Mouse (Mus musculus): ENCODE results near the gene Olfml3. TPM values are rescaled to one million over a fixed set of nuclear protein-coding genes. Genes with fewer than 3 reads are reported as not detected.

Gene Olfml3
- total RNA-seq, 2 experiments from 2014 or later, result 12.7 to 13.3 TPM

DNA sequence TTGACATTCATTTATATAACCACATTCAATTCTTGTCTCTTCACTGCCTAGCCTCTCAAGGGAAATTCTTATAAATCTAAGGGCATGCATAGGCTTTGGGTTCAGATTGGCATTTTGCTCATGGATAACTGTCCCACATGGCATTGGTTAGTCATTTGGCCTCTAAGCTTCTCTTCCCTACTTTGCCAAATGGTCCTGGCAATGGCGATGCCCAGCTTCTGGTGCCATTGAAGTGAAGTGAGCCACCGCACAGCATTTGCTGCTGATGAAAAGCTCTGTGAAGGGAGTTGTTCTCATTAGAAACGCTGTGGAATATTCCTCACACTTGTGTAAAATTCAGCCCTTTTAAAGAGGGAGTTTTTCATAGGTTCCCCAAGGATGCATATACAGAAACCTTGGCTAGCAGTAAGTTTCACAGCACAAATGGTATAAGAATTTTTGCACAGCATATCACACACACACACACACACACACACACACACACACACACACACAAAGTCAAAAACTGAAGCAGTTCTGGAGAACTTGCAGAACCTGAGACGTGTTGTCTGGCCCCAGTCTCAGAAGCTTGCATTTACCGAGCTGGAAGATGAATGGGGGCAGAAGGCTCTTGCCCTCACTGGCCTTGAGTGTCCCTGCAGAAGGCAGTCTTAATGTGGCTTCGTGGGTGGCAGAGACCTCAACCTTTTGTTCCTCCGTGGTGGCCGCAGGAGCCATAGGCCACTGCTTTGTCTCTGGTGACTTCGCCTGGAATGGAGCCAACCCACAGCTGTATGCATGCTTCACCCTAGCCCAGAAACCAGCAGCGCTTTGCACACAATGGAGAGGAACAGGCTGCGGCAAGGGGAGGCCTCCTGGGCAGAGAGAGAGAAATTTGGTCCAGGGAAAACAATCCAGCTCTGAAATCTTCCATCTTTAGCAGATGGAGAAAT lies 21.8 kb downstream of the Olfml3 start:
- DNase-seq (ENCODE audit: low spot score in 2 of 2), result no peak
- intact Hi-C loops (cut with DNase I), result no loop called here

DNA sequence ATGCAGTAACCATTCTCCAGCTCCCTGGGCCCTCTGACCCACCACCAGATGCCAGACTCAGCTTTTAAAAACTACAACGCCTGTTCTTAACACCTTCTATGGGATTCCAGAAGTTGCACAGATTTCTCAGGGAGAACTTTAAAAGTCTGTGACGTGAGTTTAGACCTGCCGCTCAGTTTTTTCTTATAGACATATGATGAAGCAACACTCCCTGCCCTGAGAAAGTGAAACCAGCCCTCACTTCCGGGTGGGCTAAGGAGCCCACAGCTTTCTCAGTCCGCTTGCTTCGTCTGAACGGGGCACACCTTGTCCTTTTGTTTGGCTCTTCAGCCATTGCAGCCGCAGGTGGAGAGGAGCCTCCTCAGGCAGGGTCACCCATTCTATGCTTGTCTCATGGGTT lies 22.9 kb downstream of the Olfml3 start:
- DNase-seq (ENCODE audit: low spot score in 2 of 2), result no peak
- intact Hi-C loops (cut with DNase I), result no loop called here

DNA sequence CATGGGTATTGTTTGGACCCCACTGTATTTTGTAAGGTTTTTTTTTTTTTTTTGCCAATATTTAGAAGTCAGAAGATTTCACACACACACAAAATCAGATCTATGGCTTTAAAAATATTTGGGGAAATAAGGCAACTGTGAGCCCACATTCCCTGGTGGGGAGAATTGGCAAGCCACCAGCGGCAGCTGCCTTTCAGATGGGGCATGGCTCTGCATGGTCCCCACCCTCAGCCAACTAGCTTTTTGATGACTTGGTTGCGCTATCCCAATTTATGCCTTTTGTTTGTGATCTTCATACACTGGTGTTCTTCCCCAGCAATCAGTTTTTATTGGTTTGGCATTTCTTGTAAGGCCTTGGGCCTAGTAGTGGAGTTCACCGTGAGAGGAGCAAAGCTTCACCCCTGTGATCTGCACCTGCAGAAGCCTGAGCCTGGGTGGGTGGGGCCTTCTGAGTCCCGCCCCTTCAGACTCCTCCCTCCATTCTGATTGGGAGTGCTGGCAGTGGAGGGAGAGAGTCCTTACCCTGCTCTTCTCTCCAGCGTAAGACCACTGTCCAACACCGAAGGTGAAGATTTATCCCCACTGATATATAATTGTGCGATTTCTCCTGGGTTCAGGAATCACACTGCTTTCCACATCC lies 23.4 kb downstream of the Olfml3 start:
- no peak for DNase-seq (ENCODE audit: low spot score in 2 of 2)
- intact Hi-C loops (cut with DNase I), result no loop called here

DNA sequence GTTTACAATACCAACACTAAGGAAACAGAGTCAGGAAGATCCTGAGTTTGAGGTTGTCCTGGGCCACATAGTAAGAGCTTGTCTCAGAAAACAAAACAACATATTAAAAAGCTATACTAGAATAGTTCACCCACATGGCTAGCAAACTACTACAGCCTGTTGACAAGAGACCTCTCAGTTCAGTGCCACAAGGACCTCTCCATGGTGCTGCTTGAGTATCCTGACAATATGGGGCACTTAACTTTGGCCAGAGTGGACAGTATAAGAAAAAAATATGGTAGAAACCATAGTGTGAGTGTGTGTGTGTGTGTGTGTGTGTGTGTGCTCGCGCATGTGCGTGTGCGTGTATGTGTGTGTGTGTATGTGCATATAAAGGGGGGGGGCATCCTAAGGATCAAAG lies 25.6 kb downstream of the Olfml3 start:
- DNase-seq (ENCODE audit: low spot score in 2 of 2), result no peak
- intact Hi-C loops (cut with DNase I), result no loop called here

DNA sequence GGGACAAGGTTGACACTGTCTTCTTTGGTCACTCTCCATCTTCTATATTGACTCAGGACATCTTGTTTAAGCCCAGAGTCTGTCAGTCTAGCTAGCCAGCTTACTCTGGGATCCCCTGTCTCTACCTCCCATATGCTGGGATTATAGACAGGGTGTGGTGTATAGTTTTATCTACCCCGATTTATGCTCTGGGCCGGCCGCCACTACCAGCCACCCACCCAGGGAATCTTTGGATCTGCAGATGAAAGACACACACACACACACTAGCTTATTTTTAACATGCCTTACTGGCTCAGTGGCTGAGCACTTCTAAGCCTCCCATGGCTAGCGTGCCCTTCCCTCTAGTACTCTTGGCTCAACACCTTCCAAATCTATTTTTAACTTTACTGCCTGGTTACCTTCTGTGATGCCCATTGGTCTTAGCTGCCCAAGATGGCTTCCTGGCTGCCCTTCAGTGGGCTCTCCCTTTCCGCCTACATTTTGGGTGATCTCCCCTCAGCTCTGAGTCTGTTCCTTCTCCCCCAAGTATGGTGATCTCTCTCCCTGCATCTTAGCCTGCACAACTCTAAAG lies 28.2 kb downstream of the Olfml3 start:
- DNase-seq (ENCODE audit: low spot score in 2 of 2), result no peak
- intact Hi-C loops (cut with DNase I), result no loop called here

DNA sequence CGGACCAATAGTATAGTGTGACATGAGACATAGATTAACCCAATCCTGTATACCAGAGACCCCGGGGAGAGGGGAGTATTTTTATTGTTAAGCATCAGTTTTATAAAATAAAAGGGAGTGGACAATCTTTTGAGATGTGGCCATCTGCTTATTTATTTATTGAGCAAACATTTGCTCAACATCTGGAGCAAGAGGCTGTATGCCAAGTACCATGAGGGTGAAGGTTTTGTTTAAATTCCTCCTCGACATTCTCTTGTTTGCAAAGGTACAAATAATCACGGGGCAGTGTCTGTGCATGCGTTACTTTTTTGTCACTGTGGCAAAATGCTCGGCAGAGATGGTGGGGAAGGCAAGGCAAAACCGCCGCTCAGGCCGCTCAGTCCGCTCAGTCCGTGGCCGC lies 32.4 kb downstream of the Olfml3 start:
- no peak for DNase-seq (ENCODE audit: low spot score in 2 of 2)
- intact Hi-C loops (cut with DNase I), result no loop called here

DNA sequence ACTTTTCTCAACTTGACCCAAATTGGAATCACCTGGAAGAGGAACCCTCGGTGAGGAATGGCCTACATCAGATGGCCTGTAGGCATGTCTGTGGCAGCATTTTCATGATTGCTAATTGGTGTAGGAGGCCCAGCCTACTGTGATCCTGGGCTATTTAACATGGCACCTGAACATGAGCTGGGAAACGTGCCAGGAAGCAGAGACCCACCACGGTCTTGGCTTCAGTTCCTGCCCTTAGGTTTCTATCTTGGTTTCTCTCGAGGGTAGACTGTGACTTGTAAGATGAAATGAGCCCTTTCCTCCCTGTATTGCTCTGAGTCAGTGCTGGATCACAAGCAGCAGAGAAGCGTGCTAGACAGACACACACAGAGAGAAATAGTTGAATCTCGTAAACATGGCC lies 33.1 kb downstream of the Olfml3 start:
- intact Hi-C loops (cut with DNase I), result no loop called here
- DNase-seq (ENCODE audit: low spot score in 2 of 2), result no peak

DNA sequence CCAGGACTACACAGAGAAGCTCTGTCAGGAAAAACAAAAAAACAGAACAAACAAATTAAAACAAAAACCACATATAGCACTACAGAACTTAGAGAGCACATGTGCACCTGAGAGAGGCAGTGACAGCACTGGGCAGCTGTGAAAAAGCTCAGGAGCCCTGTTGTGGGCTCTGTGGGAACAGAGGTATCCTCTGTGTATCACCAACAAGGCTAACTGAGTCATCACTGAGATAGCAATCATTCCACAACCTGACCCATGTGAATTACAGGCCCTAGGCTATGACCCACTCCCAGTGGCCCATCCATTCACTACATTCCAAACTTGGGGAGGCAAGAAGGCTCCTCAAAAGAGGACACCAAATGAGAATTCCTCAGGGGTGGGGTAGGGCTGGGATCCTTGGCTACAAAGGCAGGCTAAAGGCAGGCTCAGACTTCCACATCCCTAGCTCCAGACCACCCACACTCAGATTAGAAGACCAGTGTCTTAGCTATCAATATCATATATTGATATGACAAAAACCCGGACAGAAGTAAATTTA lies 41.3 kb downstream of the Olfml3 start:
- no peak for DNase-seq (ENCODE audit: low spot score in 2 of 2)
- intact Hi-C loops (cut with DNase I), result no loop called here

DNA sequence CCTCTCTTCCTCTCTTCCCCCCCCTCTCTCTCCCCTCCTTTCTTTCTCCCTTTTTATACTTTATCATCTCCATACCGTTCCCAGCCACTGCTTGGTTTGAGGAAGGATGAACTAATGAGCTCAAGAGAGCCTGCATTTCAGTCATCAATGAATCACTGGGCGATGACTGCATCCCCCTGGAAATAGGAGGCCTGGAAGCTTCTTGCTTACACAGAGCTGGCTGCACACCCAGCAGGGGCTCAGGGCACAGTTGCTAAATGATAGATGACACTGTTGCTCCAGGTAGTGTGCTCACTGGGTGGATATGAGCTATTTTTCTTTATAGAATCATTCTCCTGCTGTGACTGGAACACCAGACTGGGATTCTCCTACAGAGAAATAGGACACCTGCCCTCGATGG lies 42.2 kb downstream of the Olfml3 start:
- no peak for DNase-seq (ENCODE audit: low spot score in 2 of 2)
- intact Hi-C loops (cut with DNase I), result no loop called here

DNA sequence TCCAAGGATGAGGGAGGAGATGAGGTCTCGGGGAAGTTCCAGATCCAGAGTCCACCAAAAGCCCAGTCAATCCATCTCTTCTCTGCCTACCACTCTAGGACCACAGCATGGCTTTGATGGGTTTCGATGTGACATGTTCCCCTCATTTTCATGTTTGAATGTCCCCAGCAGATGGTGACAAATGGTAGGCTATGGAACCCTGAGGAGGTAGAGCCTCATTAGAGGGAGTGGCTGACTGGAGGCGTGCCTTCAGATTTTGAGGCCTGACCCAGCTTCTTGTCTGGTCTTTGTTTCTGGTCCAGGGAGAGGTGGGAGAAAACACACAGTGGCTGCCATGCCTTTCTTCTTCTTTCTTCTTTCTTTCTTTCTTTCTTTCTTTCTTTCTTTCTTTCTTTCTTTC lies 47.3 kb downstream of the Olfml3 start:
- DNase-seq (ENCODE audit: low spot score in 2 of 2), result no peak
- intact Hi-C loops (cut with DNase I), result no loop called here

DNA sequence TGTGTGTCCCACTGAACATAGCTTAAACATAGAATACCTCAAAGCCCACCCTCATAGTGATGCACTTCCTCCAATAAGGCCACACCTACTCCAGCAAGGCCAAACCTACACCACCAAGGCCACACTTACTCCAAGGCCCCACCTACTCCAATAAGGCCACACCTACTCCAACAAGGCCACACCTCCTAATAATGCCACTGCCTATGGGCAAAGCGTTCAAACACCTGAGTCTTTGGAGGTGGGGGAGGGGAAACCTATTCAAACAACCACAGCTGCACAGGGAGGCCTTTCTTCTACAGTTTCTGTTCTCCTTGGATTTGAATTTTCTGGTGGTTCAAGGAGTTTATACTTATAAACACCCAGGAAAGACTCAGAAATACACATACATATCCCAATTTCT lies 48.8 kb downstream of the Olfml3 start:
- intact Hi-C loops (cut with DNase I), result no loop called here

DNA sequence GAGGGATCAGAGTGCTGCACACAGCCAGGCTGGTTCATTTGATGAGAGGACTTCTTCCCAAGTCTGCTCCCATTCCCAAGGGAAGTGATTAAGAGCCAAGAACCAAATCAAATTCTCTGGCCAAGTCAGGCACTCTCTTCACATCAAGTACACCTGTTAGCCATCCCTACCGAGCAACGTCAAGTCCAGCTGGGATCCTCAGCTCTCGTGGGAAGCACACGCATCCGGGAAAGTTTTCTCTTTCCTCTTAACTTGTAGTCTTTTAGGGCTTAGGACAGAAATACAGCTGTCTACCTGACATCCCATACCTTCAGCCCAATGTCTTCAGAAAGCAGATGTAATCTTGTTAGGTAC lies 53.9 kb downstream of the Olfml3 start:
- intact Hi-C loops (cut with DNase I), result loop anchor here (2.0 kb wide), 1 partner anchor 51 kb away; no protein-coding TSS in a partner anchor
- DNase-seq (ENCODE audit: low spot score in 2 of 2), result no peak

More for the DNA sequence above, 48.8 kb downstream of the Olfml3 start:
- DNase-seq (ENCODE audit: low spot score in 2 of 2), result no peak

DNA sequence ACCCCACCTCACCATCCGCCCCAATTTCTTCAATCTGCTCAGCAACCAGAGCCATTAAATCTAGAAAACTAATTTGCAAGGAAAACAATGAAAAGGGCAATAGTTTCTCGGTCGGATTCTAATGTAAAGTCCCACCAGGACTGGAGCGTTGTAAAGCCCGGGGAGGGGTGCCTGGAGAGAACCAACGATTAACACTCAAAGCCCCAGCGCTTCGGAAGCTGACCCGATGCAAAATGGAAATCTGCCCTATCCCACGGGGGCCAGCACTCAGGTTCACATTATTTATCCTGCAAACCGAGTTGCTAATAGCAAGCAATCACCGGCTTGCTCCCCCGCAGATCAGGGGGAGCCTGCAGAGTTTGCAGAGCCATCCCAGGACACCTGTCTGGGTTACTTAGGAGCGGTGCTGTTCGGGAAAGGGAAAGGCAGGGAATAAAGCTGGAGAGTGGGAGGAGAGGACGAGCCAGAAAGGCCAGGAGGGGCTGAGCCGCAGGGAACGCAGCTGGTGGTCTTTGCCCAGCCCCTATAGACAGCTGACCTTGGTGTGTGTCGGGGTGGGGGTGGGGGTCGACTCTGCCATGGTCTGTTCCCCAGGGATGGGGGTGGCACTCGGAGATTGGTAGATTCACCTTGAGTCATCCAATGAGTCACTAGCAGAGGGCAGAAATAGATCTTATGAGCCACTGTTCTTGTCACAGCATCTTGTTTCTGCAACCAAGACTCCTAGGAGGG lies 54.4 kb downstream of the Olfml3 start:
- DNase-seq (ENCODE audit: low spot score in 2 of 2), result peak; percentile 34 to 45
- intact Hi-C loops (cut with DNase I), result loop anchor here (2.0 kb wide), 1 partner anchor 51 kb away; no protein-coding TSS in a partner anchor

DNA sequence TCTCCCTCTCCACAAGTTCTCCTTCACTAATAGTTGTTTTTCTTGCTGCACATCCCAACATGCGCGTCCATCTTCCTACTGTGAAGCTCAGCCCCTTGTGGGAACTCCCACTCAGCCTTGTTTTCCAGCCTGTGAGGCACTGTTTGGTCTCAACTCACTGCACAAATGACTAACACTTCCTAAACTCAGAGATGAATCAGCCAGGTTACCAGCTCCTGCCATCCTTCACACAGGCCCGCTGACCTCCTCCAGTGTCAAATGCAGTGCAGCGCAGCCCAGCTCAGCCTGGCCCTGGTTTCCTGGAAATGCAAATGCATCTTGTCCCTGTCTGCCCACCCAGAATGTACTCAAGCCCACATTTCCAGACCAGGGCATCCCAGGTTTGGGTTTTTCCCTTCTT lies 55.3 kb downstream of the Olfml3 start:
- intact Hi-C loops (cut with DNase I), result loop anchor here (2.0 kb wide), 1 partner anchor 52 kb away; no protein-coding TSS in a partner anchor
- DNase-seq (ENCODE audit: low spot score in 2 of 2), result peak; percentile 17 to 22

DNA sequence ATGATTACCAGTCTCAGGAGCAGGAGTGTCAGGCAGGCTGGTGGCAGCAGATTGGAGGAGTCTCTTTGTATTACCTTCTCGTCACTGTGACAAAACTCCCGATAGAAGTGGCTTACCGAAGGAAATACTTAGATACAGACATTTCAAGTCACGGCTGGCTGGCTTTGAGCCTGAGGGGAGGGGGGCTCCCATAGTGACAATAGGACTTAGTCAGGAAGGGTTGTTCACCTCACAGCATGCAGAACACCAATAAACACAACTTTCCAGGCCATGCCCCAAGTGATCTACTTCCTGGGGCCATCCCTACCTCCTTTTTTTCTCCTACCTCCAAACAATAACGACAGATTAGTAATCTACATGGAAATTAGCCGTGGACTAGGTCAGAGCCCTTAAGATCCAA lies 59.0 kb downstream of the Olfml3 start:
- DNase-seq (ENCODE audit: low spot score in 2 of 2), result no peak
- intact Hi-C loops (cut with DNase I), result no loop called here

DNA sequence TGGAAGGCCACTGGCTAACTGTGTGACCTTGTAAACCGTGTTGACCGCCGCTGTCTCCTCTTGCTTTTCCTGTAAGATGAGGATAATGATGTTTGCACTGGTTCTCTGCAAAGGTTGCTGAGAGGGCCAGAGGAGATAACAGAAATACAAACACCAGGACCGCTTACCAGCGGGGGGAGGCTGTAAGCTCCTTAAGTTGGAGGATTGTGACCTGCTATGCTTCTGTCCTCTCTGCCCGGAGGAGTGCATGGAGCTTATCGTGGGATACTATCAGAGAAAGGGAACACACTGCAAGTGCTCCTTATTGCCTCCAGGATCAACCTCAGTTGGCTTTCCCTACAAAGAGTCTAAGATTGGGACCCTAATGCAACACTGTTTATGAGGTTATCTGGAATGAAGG lies 65.1 kb downstream of the Olfml3 start:
- no peak for DNase-seq (ENCODE audit: low spot score in 2 of 2)
- intact Hi-C loops (cut with DNase I), result no loop called here

Measured in left cerebral cortex, postnatal 36 days (tissue).